Mouse (Mus musculus) hindbrain, embryonic 16.5 days (tissue): ENCODE data around the gene Pttg1ip. TPM values are rescaled to one million over a fixed set of nuclear protein-coding genes. Genes with fewer than 3 reads are reported as not detected.

ENCODE experiments used
- ATAC-seq: fragments of 200-750 bp; cut with Nextera tagmentation; 2 replicates; pipeline ENCODE4 v1.8.0; 2017; ENCODE audit warnings: moderate TSS enrichment, moderate library complexity
- H3K27ac ChIP-seq: fragments of 300-500 bp; sonication (generic); 2 replicates; pipeline ENCODE4 v1.5.1; 2014; ENCODE audit warnings: low read depth, mild to moderate bottlenecking, control low read depth, low read length, moderate library complexity
- H3K27me3 ChIP-seq: fragments of 300-500 bp; sonication (generic); replicated peaks from 2 replicates; pipeline ENCODE4 v1.6.1; 2014; ENCODE audit warnings: low read length; ENCODE audit not compliant: control insufficient read depth, insufficient read depth
- H3K36me3 ChIP-seq: fragments of 300-500 bp; sonication (generic); 2 replicates; pipeline ENCODE4 v1.6.1; 2014; ENCODE audit warnings: mild to moderate bottlenecking, low read length, moderate library complexity, mixed read lengths; ENCODE audit not compliant: control insufficient read depth, insufficient read depth
- H3K4me1 ChIP-seq: fragments of 300-500 bp; sonication (generic); 2 replicates; pipeline ENCODE4 v1.6.1; 2014; ENCODE audit warnings: low read depth, low read length; ENCODE audit not compliant: control insufficient read depth, insufficient read depth
- H3K4me2 ChIP-seq: fragments of 300-500 bp; sonication (generic); 2 replicates; pipeline ENCODE4 v1.6.1; 2014; ENCODE audit warnings: mild to moderate bottlenecking, low read length, control low read depth, moderate library complexity
- H3K4me3 ChIP-seq: fragments of 300-500 bp; sonication (generic); 2 replicates; pipeline ENCODE4 v1.5.1; 2014; ENCODE audit warnings: mild to moderate bottlenecking, low read length, control low read depth, moderate library complexity
- H3K9ac ChIP-seq: fragments of 300-500 bp; sonication (generic); 2 replicates; pipeline ENCODE4 v1.6.1; 2014; ENCODE audit warnings: low read depth, mild to moderate bottlenecking, control low read depth, low read length, moderate library complexity
- H3K9me3 ChIP-seq: fragments of 300-500 bp; sonication (generic); 2 replicates; pipeline ENCODE4 v1.6.1; 2014; ENCODE audit warnings: mild to moderate bottlenecking, low read length, moderate library complexity; ENCODE audit not compliant: control insufficient read depth
- WGBS: fragments of 180-500 bp; shearing (Covaris S2); extraction: QIAGEN DNeasy Blood & Tissue Kit; methylation state at CpG from one replicate; pipeline ENCODE4 v1.1.7; 2014; 5-methylcytosine and 5-hydroxymethylcytosine counted together
- polyA plus RNA-seq: library from polyadenylated mRNA; unstranded; fragments of >200 nt; fragmentation: Nextera tagmentation; extraction: Ambion mirVana; gene quantifications from 2 replicates; pipeline ENCODE4 v1.2.1, GENCODE M21; 2015

The Pttg1ip gene
- polyA plus RNA-seq, 1 experiment from 2014 or later: 84.4 TPM

- Histone ChIP-seq H3K9me3 (no peaks in the 10 kb centered on the region), H3K4me3 (no peak overlapping the region), H3K27ac (no peak overlapping the region), H3K4me2 (no peak overlapping the region), H3K9ac (no peak overlapping the region), H3K27me3 (no peaks in the 10 kb centered on the region), H3K4me1 (no peaks in the 10 kb centered on the region), H3K36me3 (no peaks in the 10 kb centered on the region)
- WGBS: 79% methylated on average over 2 of the region's 2 CpGs
- no peak for ATAC-seq
Measured at GRCm38 (mm10) chr10:77561508-77561907, 20.0 kb upstream of the Pttg1ip start.

- Histone ChIP-seq H3K36me3 (no peaks in the 10 kb centered on the region), H3K27ac (no peak overlapping the region), H3K4me1 (no peaks in the 10 kb centered on the region), H3K4me2 (no peak overlapping the region), H3K9ac (no peak overlapping the region), H3K4me3 (no peak overlapping the region), H3K27me3 (no peaks in the 10 kb centered on the region), H3K9me3 (no peaks in the 10 kb centered on the region)
- ATAC-seq: no peak
- 90% methylated on average over 8 of the region's 8 CpGs for WGBS
Measured at GRCm38 (mm10) chr10:77565005-77565404, 16.5 kb upstream of the Pttg1ip start.

- 33% methylated on average over 8 of the region's 8 CpGs for WGBS
- Histone ChIP-seq H3K36me3 (no peaks in the 10 kb centered on the region), H3K9ac (no peak overlapping the region), H3K4me2 (no peak overlapping the region), H3K9me3 (no peaks in the 10 kb centered on the region), H3K4me1 (no peaks in the 10 kb centered on the region), H3K4me3 (no peak overlapping the region), H3K27ac (no peak overlapping the region), H3K27me3 (no peaks in the 10 kb centered on the region)
- ATAC-seq: no peak
Measured at GRCm38 (mm10) chr10:77566651-77567050, 14.9 kb upstream of the Pttg1ip start.

GRCm38 (mm10) chr10:77569481-77569880 lies 12.0 kb upstream of the Pttg1ip start:
- no peaks in the 10 kb centered on the region for H3K4me1 ChIP-seq
- no peak overlapping the region for H3K9ac ChIP-seq
- H3K36me3 ChIP-seq: no peaks in the 10 kb centered on the region
- H3K27me3 ChIP-seq: no peaks in the 10 kb centered on the region
- H3K9me3 ChIP-seq: no peaks in the 10 kb centered on the region
- no peak overlapping the region for H3K4me2 ChIP-seq
- no peak overlapping the region for H3K27ac ChIP-seq
- H3K4me3 ChIP-seq: no peak overlapping the region
- WGBS: 35% methylated on average over 7 of the region's 7 CpGs
- no peak for ATAC-seq

GRCm38 (mm10) chr10:77569973-77570658 lies 11.4 kb upstream of the Pttg1ip start:
- Histone ChIP-seq H3K4me2 (no peak overlapping the region), H3K27ac (no peak overlapping the region), H3K36me3 (no peaks in the 10 kb centered on the region), H3K9me3 (no peaks in the 10 kb centered on the region), H3K9ac (no peak overlapping the region), H3K27me3 (no peaks in the 10 kb centered on the region), H3K4me1 (no peaks in the 10 kb centered on the region), H3K4me3 (no peak overlapping the region)
- ATAC-seq: no peak
- 63% methylated on average over 6 of the region's 6 CpGs for WGBS

- Histone ChIP-seq H3K4me1 (no peaks in the 10 kb centered on the region), H3K4me3 (no peak overlapping the region), H3K4me2 (no peak overlapping the region), H3K36me3 (no peaks in the 10 kb centered on the region), H3K27me3 (no peaks in the 10 kb centered on the region), H3K27ac (no peak overlapping the region), H3K9ac (no peak overlapping the region), H3K9me3 (no peaks in the 10 kb centered on the region)
- no peak for ATAC-seq
- 26% methylated on average over 3 of the region's 3 CpGs for WGBS
Measured at GRCm38 (mm10) chr10:77572225-77572624, 9.3 kb upstream of the Pttg1ip start.

- Histone ChIP-seq H3K36me3 (no peaks in the 10 kb centered on the region), H3K4me1 (no peaks in the 10 kb centered on the region), H3K4me2 (no peak overlapping the region), H3K9ac (no peak overlapping the region), H3K27ac (no peak overlapping the region), H3K4me3 (no peak overlapping the region), H3K27me3 (no peaks in the 10 kb centered on the region), H3K9me3 (no peaks in the 10 kb centered on the region)
- WGBS: 77% methylated on average over 1 of the region's 1 CpGs
- no peak for ATAC-seq
Measured at GRCm38 (mm10) chr10:77573162-77573561, 8.4 kb upstream of the Pttg1ip start.

- H3K36me3 ChIP-seq: no peaks in the 10 kb centered on the region
- H3K4me2 ChIP-seq: no peak overlapping the region
- H3K9ac ChIP-seq: no peak overlapping the region
- H3K9me3 ChIP-seq: no peaks in the 10 kb centered on the region
- WGBS: 64% methylated on average over 10 of the region's 10 CpGs
- no peak overlapping the region for H3K4me3 ChIP-seq
- H3K4me1 ChIP-seq: peaks cover 19% of the 10 kb centered on the region
- ATAC-seq: no peak
- H3K27ac ChIP-seq: no peak overlapping the region
- H3K27me3 ChIP-seq: no peaks in the 10 kb centered on the region
Measured at GRCm38 (mm10) chr10:77580027-77580920, 1.2 kb upstream of the Pttg1ip start.

- ATAC-seq: no peak; the same call in 1 of the 2 replicates
- Histone ChIP-seq H3K4me3 (peak overlapping the region; percentile 93), H3K9me3 (no peaks in the 10 kb centered on the region), H3K27ac (peak overlapping the region; percentile 91), H3K4me2 (peak overlapping the region; percentile 95), H3K4me1 (peaks cover 19% of the 10 kb centered on the region), H3K27me3 (no peaks in the 10 kb centered on the region), H3K9ac (peak overlapping the region; percentile 81), H3K36me3 (0 out of 2 replicates have a peak, but pooled peaks cover 3% of the 10 kb centered on the region)
- WGBS: 9% methylated on average over 8 of the region's 8 CpGs
Measured at GRCm38 (mm10) chr10:77581023-77581407, 505 bp upstream of the Pttg1ip start.
